Comparison of ENCODE assay signal across 32 mouse cellular contexts in genomic region chr1:159938449-159938848, GRCm38 (mm10).
DNase-seq lines count a peak whose midpoint lies in the region; ATAC-seq lines count a peak whose summit lies in the region.
"Had no signal": no experiment of that assay in that cellular context is flagged by ENCODE, and none has a peak within 500 bp of the region (broad histone marks: within the 10 kb centered on the region; RNA-seq: fewer than 3 reads in every experiment).

No protein-coding gene starts in this region.

- peak; percentile 47 for DNase-seq in CD4-positive, CD25-positive, alpha-beta regulatory T cell, adult 2 months (ENCODE audit: low read depth, low spot score)
- DNase-seq in thymus, postnatal 10 days (ENCODE audit: low spot score in 2 of 2): peak; percentile 22 to 37
- no peak for DNase-seq in heart, postnatal 25 days (ENCODE audit: low spot score)
- no peak for DNase-seq in heart, postnatal 14 days
- DNase-seq in layer of hippocampus, postnatal 14 days (ENCODE audit: low spot score in 2 of 2): no peak
- DNase-seq: adrenal gland, postnatal 14 days; cerebellum, adult 11 months; cerebellum, adult 9-11 months; embryo, embryonic 11 days; gastrocnemius, postnatal 25 days; heart, adult 11 months; kidney, postnatal 14 days; layer of hippocampus, adult 9-11 months; lung, postnatal 36 days; retina, postnatal 1 day; right cerebral cortex, postnatal 14 days had no signal

- WGBS in hindbrain, embryonic 12.5 days: 77% methylated on average over 2 of the region's 2 CpGs

- no peak overlapping the region for H3K4me3 ChIP-seq in hindbrain, embryonic 12.5 days
- H3K4me3 ChIP-seq: embryonic facial prominence, embryonic 12.5 days; hindbrain, embryonic 10.5 days; left cerebral cortex, adult 2 months; limb, embryonic 13.5 days; lung, embryonic 15.5 days; megakaryocyte, embryonic 14.5 days; midbrain, embryonic 12.5 days; neural tube, embryonic 15.5 days had no signal

- H3K36me3 ChIP-seq in hindbrain, embryonic 12.5 days: no peaks in the 10 kb centered on the region
- H3K36me3 ChIP-seq: embryonic facial prominence, embryonic 12.5 days; hindbrain, embryonic 10.5 days; limb, embryonic 13.5 days; lung, embryonic 15.5 days; midbrain, embryonic 12.5 days; neural tube, embryonic 15.5 days had no signal

- H3K27ac ChIP-seq in hindbrain, embryonic 12.5 days: no peak overlapping the region
- H3K27ac ChIP-seq: embryonic facial prominence, embryonic 12.5 days; hindbrain, embryonic 10.5 days; hindbrain, postnatal 0 days; left cerebral cortex, adult 2 months; limb, embryonic 13.5 days; lung, embryonic 15.5 days; midbrain, embryonic 12.5 days; neural tube, embryonic 15.5 days had no signal

- no peak overlapping the region for H3K9ac ChIP-seq in hindbrain, embryonic 12.5 days
- H3K9ac ChIP-seq: embryonic facial prominence, embryonic 12.5 days; limb, embryonic 13.5 days; lung, embryonic 15.5 days; midbrain, embryonic 12.5 days; neural tube, embryonic 15.5 days had no signal

- H3K9me3 ChIP-seq in hindbrain, embryonic 12.5 days (replicated peaks): no peaks in the 10 kb centered on the region
- H3K9me3 ChIP-seq: embryonic facial prominence, embryonic 12.5 days; limb, embryonic 13.5 days; lung, embryonic 15.5 days; midbrain, embryonic 12.5 days; neural tube, embryonic 15.5 days had no signal

- no peak overlapping the region for H3K4me2 ChIP-seq in hindbrain, embryonic 12.5 days (replicated peaks)
- H3K4me2 ChIP-seq: embryonic facial prominence, embryonic 12.5 days; heart, embryonic 11.5 days; limb, embryonic 13.5 days; liver, embryonic 11.5 days; lung, embryonic 15.5 days; midbrain, embryonic 12.5 days; neural tube, embryonic 15.5 days had no signal

- intact Hi-C loops in heart, postnatal 25 days (cut with DNase I): no loop called here
- intact Hi-C loops in heart, postnatal 14 days (cut with DNase I): no loop called here

- peak; percentile 70 for ATAC-seq in inflammation-experienced regulatory T-cells, adult 6 months
- no peak for ATAC-seq in hindbrain, embryonic 12.5 days (ENCODE audit: low FRiP score)
- ATAC-seq: forebrain, embryonic 14.5 days; hindbrain, postnatal 0 days; intestine, postnatal 0 days; Patski had no signal

- no peaks in the 10 kb centered on the region for H3K4me1 ChIP-seq in hindbrain, embryonic 12.5 days
- H3K4me1 ChIP-seq: embryonic facial prominence, embryonic 12.5 days; hindbrain, embryonic 10.5 days; limb, embryonic 13.5 days; lung, embryonic 15.5 days; megakaryocyte, embryonic 14.5 days; midbrain, embryonic 12.5 days; neural tube, embryonic 15.5 days had no signal

- H3K27me3 ChIP-seq in hindbrain, embryonic 12.5 days: no peaks in the 10 kb centered on the region
- H3K27me3 ChIP-seq: embryonic facial prominence, embryonic 12.5 days; limb, embryonic 13.5 days; lung, embryonic 15.5 days; midbrain, embryonic 12.5 days; neural tube, embryonic 15.5 days; Patski had no signal

Comparison
In these comparisons a context has a peak if more than half of its experiments do, and no peak if none do; other contexts are left out.
1. DNase-seq: peak in CD4-positive, CD25-positive, alpha-beta regulatory T cell, adult 2 months (single experiment) and thymus, postnatal 10 days (2 of 2); none in heart, postnatal 25 days (single experiment), heart, postnatal 14 days (0 of 2) and layer of hippocampus, postnatal 14 days (0 of 2).